Mouse (Mus musculus): ENCODE results near the gene Ipo11. TPM values are rescaled to one million over a fixed set of nuclear protein-coding genes. Genes with fewer than 3 reads are reported as not detected.

Gene Ipo11
- polyA plus RNA-seq, 1 experiment: 24.5 TPM

GRCm38 (mm10) chr13:106893196-106893595, 43.6 kb downstream of the Ipo11 start:
- TF ChIP-seq CTCF (IDR thresholded peaks at IDR 0.05; ENCODE audit: control insufficient read depth, insufficient read depth, low read length) (no peak), POLR2A (IDR thresholded peaks at IDR 0.05; ENCODE audit: borderline replicate concordance, control insufficient read depth, low read depth, low read length) (no peak)
- WGBS: 67% methylated on average over 9 of the region's 9 CpGs
- peaks cover 2% of the 10 kb centered on the region; the same call in 1 of the 2 replicates for H3K4me1 ChIP-seq (ENCODE audit: control insufficient read depth, insufficient read depth, low read length)
- H3K4me3 ChIP-seq (replicated peaks; ENCODE audit: control insufficient read depth, low read depth, low read length): no peak overlapping the region
- peak overlapping the region; percentile 57; the same call in 1 of the 2 replicates for H3K27ac ChIP-seq (ENCODE audit: control insufficient read depth, insufficient read depth, low read depth, low read length, poor library complexity)

- Histone ChIP-seq H3K4me1 (ENCODE audit: control insufficient read depth, insufficient read depth, low read length) (peaks cover 2% of the 10 kb centered on the region; the same call in 1 of the 2 replicates), H3K27ac (ENCODE audit: control insufficient read depth, insufficient read depth, low read depth, low read length, poor library complexity) (no peak overlapping the region), H3K4me3 (replicated peaks; ENCODE audit: control insufficient read depth, low read depth, low read length) (no peak overlapping the region)
- WGBS: 87% methylated on average over 2 of the region's 2 CpGs
- TF ChIP-seq POLR2A (IDR thresholded peaks at IDR 0.05; ENCODE audit: borderline replicate concordance, control insufficient read depth, low read depth, low read length) (no peak), CTCF (IDR thresholded peaks at IDR 0.05; ENCODE audit: control insufficient read depth, insufficient read depth, low read length) (no peak)
Observed at GRCm38 (mm10) chr13:106887364-106887763, 49.4 kb downstream of the Ipo11 start.

GRCm38 (mm10) chr13:106884249-106884648, 52.5 kb downstream of the Ipo11 start:
- H3K27ac ChIP-seq (ENCODE audit: control insufficient read depth, insufficient read depth, low read depth, low read length, poor library complexity): no peak overlapping the region
- no peak overlapping the region for H3K4me3 ChIP-seq (replicated peaks; ENCODE audit: control insufficient read depth, low read depth, low read length)
- no peak for TF ChIP-seq CTCF (IDR thresholded peaks at IDR 0.05; ENCODE audit: control insufficient read depth, insufficient read depth, low read length)
- H3K4me1 ChIP-seq (ENCODE audit: control insufficient read depth, insufficient read depth, low read length): no peaks in the 10 kb centered on the region
- 82% methylated on average over 4 of the region's 4 CpGs for WGBS

GRCm38 (mm10) chr13:106876278-106876677, 60.5 kb downstream of the Ipo11 start:
- 71% methylated on average over 1 of the region's 1 CpGs for WGBS
- no peak overlapping the region for H3K4me3 ChIP-seq (replicated peaks; ENCODE audit: control insufficient read depth, low read depth, low read length)

GRCm38 (mm10) chr13:106865547-106865946, 71.2 kb downstream of the Ipo11 start:
- Histone ChIP-seq H3K4me1 (ENCODE audit: control insufficient read depth, insufficient read depth, low read length) (no peaks in the 10 kb centered on the region; the same call in 1 of the 2 replicates), H3K27ac (ENCODE audit: control insufficient read depth, insufficient read depth, low read depth, low read length, poor library complexity) (no peak overlapping the region), H3K4me3 (replicated peaks; ENCODE audit: control insufficient read depth, low read depth, low read length) (no peak overlapping the region)
- 56% methylated on average over 2 of the region's 2 CpGs for WGBS
- TF ChIP-seq CTCF (IDR thresholded peaks at IDR 0.05; ENCODE audit: control insufficient read depth, insufficient read depth, low read length) (no peak), POLR2A (IDR thresholded peaks at IDR 0.05; ENCODE audit: borderline replicate concordance, control insufficient read depth, low read depth, low read length) (no peak)

More at GRCm38 (mm10) chr13:106876278-106876677, 60.5 kb downstream of the Ipo11 start:
- no peak for TF ChIP-seq POLR2A (IDR thresholded peaks at IDR 0.05; ENCODE audit: borderline replicate concordance, control insufficient read depth, low read depth, low read length)
- TF ChIP-seq CTCF (IDR thresholded peaks at IDR 0.05; ENCODE audit: control insufficient read depth, insufficient read depth, low read length): peak; percentile 67
- H3K4me1 ChIP-seq (ENCODE audit: control insufficient read depth, insufficient read depth, low read length): no peaks in the 10 kb centered on the region
- H3K27ac ChIP-seq (ENCODE audit: control insufficient read depth, insufficient read depth, low read depth, low read length, poor library complexity): no peak overlapping the region

- Histone ChIP-seq H3K4me1 (ENCODE audit: control insufficient read depth, insufficient read depth, low read length) (no peaks in the 10 kb centered on the region), H3K27ac (ENCODE audit: control insufficient read depth, insufficient read depth, low read depth, low read length, poor library complexity) (no peak overlapping the region), H3K4me3 (replicated peaks; ENCODE audit: control insufficient read depth, low read depth, low read length) (no peak overlapping the region)
- WGBS: 88% methylated on average over 5 of the region's 5 CpGs
- no peak for TF ChIP-seq POLR2A (IDR thresholded peaks at IDR 0.05; ENCODE audit: borderline replicate concordance, control insufficient read depth, low read depth, low read length)
- no peak for TF ChIP-seq CTCF (IDR thresholded peaks at IDR 0.05; ENCODE audit: control insufficient read depth, insufficient read depth, low read length)
Observed at GRCm38 (mm10) chr13:106858779-106859178, 78.0 kb downstream of the Ipo11 start.

GRCm38 (mm10) chr13:106856556-106856955, 80.2 kb downstream of the Ipo11 start:
- WGBS: 94% methylated on average over 3 of the region's 3 CpGs

GRCm38 (mm10) chr13:106847534-106847933, 89.2 kb downstream of the Ipo11 start:
- Histone ChIP-seq H3K4me3 (replicated peaks; ENCODE audit: control insufficient read depth, low read depth, low read length) (no peak overlapping the region), H3K27ac (ENCODE audit: control insufficient read depth, insufficient read depth, low read depth, low read length, poor library complexity) (no peak overlapping the region), H3K4me1 (ENCODE audit: control insufficient read depth, insufficient read depth, low read length) (no peaks in the 10 kb centered on the region)
- no peak for TF ChIP-seq POLR2A (IDR thresholded peaks at IDR 0.05; ENCODE audit: borderline replicate concordance, control insufficient read depth, low read depth, low read length)

More at GRCm38 (mm10) chr13:106856556-106856955, 80.2 kb downstream of the Ipo11 start:
- H3K27ac ChIP-seq (ENCODE audit: control insufficient read depth, insufficient read depth, low read depth, low read length, poor library complexity): no peak overlapping the region
- TF ChIP-seq CTCF (IDR thresholded peaks at IDR 0.05; ENCODE audit: control insufficient read depth, insufficient read depth, low read length) (no peak), POLR2A (IDR thresholded peaks at IDR 0.05; ENCODE audit: borderline replicate concordance, control insufficient read depth, low read depth, low read length) (no peak)
- no peak overlapping the region for H3K4me3 ChIP-seq (replicated peaks; ENCODE audit: control insufficient read depth, low read depth, low read length)
- no peaks in the 10 kb centered on the region for H3K4me1 ChIP-seq (ENCODE audit: control insufficient read depth, insufficient read depth, low read length)

GRCm38 (mm10) chr13:106844928-106845327, 91.8 kb downstream of the Ipo11 start:
- 56% methylated on average over 3 of the region's 3 CpGs for WGBS
- H3K27ac ChIP-seq (ENCODE audit: control insufficient read depth, insufficient read depth, low read depth, low read length, poor library complexity): no peak overlapping the region
- TF ChIP-seq CTCF (IDR thresholded peaks at IDR 0.05; ENCODE audit: control insufficient read depth, insufficient read depth, low read length): no peak
- TF ChIP-seq POLR2A (IDR thresholded peaks at IDR 0.05; ENCODE audit: borderline replicate concordance, control insufficient read depth, low read depth, low read length): no peak
- H3K4me1 ChIP-seq (ENCODE audit: control insufficient read depth, insufficient read depth, low read length): no peaks in the 10 kb centered on the region
- no peak overlapping the region for H3K4me3 ChIP-seq (replicated peaks; ENCODE audit: control insufficient read depth, low read depth, low read length)
